Mouse (Mus musculus): ENCODE results near the gene Cchcr1. TPM values are rescaled to one million over a fixed set of nuclear protein-coding genes. Genes with fewer than 3 reads are reported as not detected.
"Not testable (repeated sequence)": the region's sequence is repeated elsewhere in the genome, so short reads cannot be mapped to it uniquely, and the experiment has no call there.

The Cchcr1 gene
- total RNA-seq (2021): 10 to 100 TPM; 11.0 to 12.6 TPM
- long read RNA-seq, experiment 1, partial matches to known transcripts: 4 of 8 reads
- long read RNA-seq, experiment 1, other reads (novel, unspliced or antisense): 3 of 8 reads
- long read RNA-seq, experiment 2, partial matches to known transcripts: 1 of 5 reads
- long read RNA-seq, experiment 2, other reads (novel, unspliced or antisense): 2 of 5 reads

DNA sequence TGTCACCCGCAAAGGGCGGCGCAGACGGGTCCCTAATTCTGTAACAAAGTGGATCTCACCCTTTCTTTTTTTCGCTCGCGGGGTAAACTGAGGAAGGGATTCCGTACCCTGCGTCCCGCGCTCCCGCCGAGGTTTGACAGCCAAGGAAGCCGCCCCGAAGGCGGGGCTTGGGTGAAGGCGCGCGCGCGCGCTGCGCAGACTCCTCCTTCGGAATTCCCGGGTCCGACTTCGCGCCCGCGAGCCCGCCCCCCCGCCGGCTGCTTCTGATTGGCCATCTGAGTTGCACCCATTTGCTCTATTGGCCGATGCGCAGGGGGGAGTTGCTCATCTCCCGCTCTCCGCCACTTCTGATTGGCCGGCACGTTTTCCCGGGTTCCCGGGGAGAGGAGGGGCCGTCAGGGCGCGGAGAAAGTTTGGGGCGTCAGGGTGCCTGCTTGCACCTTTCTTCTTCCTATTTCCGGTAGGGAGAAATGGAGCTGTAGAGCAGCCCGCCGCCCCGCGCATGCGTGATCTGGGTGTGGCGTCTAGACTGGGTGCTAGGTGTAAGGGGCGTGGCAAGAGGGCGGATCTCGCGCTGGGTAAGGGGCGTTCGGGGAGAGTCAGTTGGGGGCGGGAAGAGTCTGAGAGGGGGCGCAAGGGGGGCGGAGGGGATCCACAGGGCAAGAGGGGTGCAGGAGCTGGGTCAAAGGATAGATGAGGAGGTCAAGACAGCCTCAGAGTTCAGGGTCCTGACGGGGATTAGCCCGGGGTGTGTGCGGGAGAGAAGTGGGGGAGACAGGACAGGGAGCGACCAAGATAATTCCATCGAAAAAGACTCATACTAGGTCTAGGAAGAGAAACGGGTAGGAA is at the start of gene Cchcr1, which contains the start of gene Tcf19:
Gene Cchcr1 (plus strand): TSS at position 449 of the 849 bp plus-strand sequence.
Gene Tcf19 (minus strand): TSS at position 173 of the 849 bp plus-strand sequence.
- no peak within 1 kb of the TSS for H3K27ac ChIP-seq
- DNase-seq (ENCODE audit: low spot score in 2 of 2): peak; percentile 94 to 96
- peak; percentile 35 for TF ChIP-seq CTCF (conservative IDR thresholded peaks at IDR 0.05)
- H3K4me3 ChIP-seq: peak within 1 kb of the TSS; percentile 71

DNA sequence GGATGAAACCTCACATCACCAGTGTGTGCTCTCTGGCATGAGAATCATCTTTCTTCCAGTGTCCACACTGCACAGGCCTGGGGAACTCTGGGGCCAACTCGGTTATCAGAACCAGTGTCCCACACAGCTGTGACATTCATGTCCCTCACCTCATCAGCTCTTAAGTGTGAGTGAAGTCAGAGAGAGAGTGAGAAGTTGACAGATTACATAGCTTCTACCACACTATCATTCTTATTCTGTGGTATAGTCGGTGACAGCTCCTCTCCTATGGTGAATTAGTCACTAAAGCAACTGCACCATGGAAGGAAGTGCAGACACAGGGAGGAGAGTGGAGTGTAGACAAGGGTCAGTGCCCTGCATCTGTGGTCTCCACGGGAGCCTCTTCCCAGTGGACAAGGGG is 48.0 kb upstream of the Cchcr1 start:
- H3K27ac ChIP-seq; DNase-seq (ENCODE audit: low spot score in 2 of 2); H3K4me3 ChIP-seq: not testable (repeated sequence)

DNA sequence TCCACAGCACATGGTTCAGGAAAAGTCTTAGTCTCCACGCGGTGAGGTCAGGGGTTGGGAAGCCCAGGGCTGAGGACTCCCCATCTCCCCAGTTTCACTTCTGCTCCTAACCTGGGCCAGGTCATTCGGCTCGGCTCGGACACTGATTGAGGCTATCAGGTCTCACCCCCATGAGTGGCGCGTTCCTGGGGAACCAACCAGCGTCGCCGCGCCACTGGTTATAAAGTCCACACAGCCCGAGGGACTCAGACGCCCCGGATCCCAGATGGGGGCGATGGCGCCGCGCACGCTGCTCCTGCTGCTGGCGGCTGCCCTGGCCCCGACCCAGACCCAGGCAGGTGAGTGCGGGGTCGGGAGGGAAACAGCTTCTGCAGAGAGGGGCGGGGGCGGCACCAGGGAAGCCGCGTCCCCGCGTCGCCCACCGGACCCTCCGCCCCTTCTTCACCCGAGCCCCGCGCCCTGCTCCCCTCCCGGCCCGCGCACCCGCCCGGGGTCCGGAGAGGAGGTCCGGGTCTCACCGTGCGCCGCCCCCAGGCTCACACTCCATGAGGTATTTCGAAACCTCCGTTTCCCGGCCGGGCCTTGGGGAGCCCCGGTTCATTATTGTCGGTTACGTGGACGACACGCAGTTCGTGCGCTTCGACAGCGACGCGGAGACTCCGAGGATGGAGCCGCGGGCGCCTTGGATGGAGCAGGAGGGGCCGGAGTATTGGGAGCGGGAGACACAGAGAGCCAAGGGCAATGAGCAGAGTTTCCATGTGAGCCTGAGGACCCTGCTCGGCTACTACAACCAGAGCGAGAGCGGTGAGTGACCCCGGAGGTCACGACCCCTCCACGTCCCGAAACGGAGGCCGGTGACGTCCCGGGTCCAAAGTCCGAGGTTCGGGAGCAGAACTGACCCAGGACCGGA is 46.8 kb upstream of the Cchcr1 start, which contains the start of gene H2-Q10:
Gene H2-Q10 (plus strand): TSS at position 248 of the 910 bp plus-strand sequence.
- TF ChIP-seq CTCF (conservative IDR thresholded peaks at IDR 0.05): no peak
- DNase-seq (ENCODE audit: low spot score in 2 of 2): no peak
- peak within 1 kb of the TSS; percentile 37 for H3K4me3 ChIP-seq
- no peak within 1 kb of the TSS for H3K27ac ChIP-seq

DNA sequence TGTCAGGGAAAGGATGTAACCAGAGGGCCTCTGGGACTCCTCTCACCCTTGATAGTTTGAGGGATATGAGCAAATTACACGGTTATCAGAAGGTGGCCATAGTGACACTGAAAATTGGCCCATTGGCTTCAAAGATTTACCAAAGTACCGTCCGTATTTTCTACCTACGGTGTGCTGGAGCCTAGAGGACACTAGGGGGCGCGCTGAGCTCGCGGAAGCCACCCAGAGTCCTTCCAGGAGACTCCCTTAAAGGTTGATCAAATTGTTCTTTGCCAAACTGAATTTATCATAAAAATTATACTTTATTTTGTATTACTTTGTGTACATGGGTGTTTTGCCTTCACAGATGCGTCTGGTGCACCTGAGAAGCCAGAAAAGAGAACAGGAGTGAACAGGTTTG is 32.8 kb upstream of the Cchcr1 start:
- DNase-seq (ENCODE audit: low spot score in 2 of 2): peak; percentile 23 to 63
- peak; percentile 98 for TF ChIP-seq CTCF (conservative IDR thresholded peaks at IDR 0.05)
- H3K4me3 ChIP-seq: no peak overlapping the region

DNA sequence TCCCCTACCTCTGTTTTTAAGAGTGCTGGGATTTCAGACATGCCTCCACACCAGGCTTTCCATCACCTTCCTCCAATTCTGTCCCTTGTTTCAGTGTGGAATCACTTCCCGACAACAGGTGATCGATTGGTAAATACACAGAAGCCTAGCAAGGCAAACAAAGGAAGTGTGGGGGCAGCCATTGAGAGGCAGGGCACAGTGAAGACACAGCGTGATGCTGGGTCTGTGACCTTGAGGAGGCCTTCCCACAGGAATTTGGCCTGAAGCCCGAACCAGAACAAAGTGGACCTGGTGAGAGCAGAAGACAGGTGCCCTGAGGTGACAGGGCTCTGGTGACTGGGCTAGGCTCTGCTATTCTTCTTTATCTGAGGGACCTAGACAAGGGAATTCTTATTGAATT is 31.2 kb upstream of the Cchcr1 start:
- DNase-seq (ENCODE audit: low spot score in 2 of 2): no peak
- no peak overlapping the region for H3K4me3 ChIP-seq
- no peak overlapping the region for H3K27ac ChIP-seq
- TF ChIP-seq CTCF (conservative IDR thresholded peaks at IDR 0.05): no peak

More for the DNA sequence above, 32.8 kb upstream of the Cchcr1 start:
- no peak overlapping the region for H3K27ac ChIP-seq

DNA sequence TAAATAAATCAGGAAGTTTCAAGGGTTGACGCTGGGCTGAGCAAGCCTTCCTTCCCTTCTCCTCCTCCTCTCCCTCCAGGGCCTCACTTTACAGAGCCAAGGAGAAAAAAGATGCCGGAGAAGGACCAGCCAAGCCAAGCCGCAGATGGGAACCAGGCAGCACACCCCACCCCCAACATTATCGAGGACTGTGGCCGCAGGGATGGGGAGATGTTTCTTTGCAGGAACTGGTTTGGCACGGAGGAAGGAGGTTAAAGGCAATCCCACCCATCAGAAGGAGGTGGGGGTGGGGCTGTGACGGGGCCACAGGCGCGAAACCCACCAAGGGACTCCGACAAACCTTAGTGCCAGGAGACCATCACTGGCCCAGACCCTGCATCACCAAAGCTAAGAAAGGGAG is 30.2 kb upstream of the Cchcr1 start:
- no peak overlapping the region for H3K27ac ChIP-seq
- no peak overlapping the region for H3K4me3 ChIP-seq
- no peak for DNase-seq (ENCODE audit: low spot score in 2 of 2)
- no peak for TF ChIP-seq CTCF (conservative IDR thresholded peaks at IDR 0.05)

DNA sequence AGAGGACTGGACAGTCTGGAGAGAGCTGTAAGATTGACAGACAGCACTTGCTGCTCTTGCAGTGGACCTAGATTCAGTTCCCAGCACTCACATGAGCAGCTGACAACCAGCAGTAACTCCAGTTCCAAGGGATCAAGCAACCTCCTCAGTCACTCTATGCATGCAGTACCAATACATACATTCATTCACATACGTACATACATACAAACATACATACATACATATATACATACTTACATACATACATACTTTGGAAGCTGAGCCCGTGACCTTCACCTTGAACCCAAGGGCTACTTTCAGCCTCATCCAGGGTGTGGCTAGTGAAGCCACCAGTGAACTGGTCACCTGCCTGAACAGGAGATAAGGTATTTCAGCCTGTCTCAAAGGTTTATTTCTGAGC is 28.9 kb upstream of the Cchcr1 start:
- TF ChIP-seq CTCF (conservative IDR thresholded peaks at IDR 0.05): no peak

DNA sequence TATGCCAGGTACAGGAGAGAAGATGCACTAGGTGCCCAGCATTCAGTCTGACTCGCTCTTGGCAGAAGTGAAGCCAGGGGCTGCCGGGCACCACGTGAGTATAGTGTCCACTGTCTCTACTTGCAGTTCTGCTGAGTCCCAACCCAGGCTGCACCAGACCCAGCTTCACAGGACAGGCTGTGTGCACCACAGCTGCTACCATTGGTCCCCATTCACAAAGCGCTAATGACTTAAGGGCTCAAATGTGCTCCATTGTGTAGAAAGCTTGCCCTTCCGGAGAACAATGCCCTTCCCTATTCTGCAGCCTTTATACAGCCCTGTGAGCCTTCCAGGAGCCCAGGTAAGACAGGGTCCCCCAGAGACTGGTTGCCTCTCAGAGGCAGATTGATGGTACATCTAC is 26.6 kb upstream of the Cchcr1 start:
- TF ChIP-seq CTCF (conservative IDR thresholded peaks at IDR 0.05): no peak
- no peak for DNase-seq (ENCODE audit: low spot score in 2 of 2)
- Histone ChIP-seq H3K27ac (no peak overlapping the region), H3K4me3 (no peak overlapping the region)

More for the DNA sequence above, 28.9 kb upstream of the Cchcr1 start:
- no peak overlapping the region for H3K27ac ChIP-seq
- no peak overlapping the region for H3K4me3 ChIP-seq
- no peak for DNase-seq (ENCODE audit: low spot score in 2 of 2)

DNA sequence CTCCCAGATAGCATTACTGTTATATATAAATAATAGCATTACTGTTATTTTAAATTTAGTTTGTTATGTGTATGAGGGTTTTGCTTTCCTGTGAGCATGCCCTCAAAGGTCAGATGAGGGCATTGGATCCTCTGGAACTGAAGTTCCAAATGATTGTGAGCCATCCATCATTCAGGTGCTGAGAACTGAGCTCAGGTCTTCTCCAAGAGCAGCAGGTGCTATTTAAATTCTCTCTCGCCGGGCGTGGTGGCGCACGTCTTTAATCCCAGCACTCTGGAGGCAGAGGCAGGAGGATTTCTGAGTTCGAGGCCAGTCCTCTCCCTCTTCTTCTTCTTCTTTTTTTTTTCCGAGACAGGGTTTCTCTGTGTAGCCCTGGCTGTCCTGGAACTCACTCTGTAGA is 19.8 kb upstream of the Cchcr1 start:
- DNase-seq (ENCODE audit: low spot score in 2 of 2): no peak
- no peak for TF ChIP-seq CTCF (conservative IDR thresholded peaks at IDR 0.05)
- no peak overlapping the region for H3K27ac ChIP-seq
- H3K4me3 ChIP-seq: no peak overlapping the region

DNA sequence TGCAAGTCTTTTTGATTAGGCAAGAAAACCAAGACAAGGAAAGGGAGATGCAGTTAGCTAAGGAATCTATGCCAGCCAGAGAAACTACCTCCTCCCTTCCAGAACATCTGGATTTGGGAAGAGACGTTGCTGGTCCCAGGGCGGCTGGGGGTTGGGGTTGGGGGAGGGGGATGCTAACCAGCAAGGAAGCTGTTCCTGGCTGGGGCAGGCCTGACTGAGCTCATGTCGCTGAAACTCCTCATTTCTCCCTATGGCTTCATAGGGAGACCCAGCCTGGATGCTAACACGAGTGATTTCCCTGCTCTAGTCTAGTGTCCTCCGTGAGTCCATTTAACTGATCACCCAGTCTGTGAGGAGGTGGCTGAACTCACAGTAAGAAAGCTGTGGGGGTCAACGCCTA is 14.7 kb upstream of the Cchcr1 start:
- H3K27ac ChIP-seq: no peak overlapping the region
- DNase-seq (ENCODE audit: low spot score in 2 of 2): no peak
- H3K4me3 ChIP-seq: no peak overlapping the region
- TF ChIP-seq CTCF (conservative IDR thresholded peaks at IDR 0.05): no peak

DNA sequence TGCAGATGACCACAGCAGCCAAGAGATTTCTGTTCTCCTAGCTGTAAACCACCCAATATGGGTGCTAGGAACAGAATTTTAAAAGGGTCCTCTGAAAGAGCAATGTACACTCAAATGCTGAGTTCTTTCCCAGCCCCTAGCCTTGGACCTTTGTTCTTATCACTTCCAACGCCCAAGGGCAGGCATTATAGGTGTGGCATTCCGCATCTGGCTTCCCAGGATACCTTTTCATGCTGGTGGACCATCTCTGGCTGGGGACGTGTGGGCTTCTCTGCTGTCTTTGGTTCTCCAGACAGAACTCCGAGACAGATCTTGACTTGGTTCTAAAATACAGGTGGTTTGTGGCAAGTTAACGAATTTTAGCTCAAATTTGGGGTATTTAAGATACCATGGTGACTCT is 14.1 kb upstream of the Cchcr1 start:
- no peak for DNase-seq (ENCODE audit: low spot score in 2 of 2)
- H3K4me3 ChIP-seq: no peak overlapping the region
- TF ChIP-seq CTCF (conservative IDR thresholded peaks at IDR 0.05): no peak
- no peak overlapping the region for H3K27ac ChIP-seq

DNA sequence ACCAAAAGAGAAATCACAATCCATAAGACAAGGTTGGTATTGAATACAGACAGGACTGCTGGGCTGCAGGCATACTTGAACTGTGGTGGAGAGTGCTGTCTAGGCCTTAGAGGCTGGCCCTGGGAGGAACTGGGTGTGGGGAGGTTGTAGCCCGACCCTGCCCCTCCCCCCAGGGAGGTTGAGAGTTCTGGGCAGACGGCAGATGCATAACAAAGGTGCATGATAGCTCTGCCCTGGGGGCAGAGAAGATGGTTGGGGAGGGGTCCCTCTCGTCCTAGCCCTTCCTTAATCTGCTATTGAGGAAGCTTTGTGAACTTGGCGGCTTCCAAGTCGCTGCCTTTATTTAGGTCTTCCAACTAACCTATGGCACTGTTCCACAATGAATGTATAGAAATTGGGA is 13.1 kb upstream of the Cchcr1 start:
- TF ChIP-seq CTCF (conservative IDR thresholded peaks at IDR 0.05): no peak
- no peak for DNase-seq (ENCODE audit: low spot score in 2 of 2)
- Histone ChIP-seq H3K4me3 (no peak overlapping the region), H3K27ac (no peak overlapping the region)

Measured in layer of hippocampus, adult 2 months (tissue).